Mouse (Mus musculus) cortical plate, adult 2 months (tissue): ENCODE measurements around the gene Hspa1b.

Experiments used
- CTCF ChIP-seq: fragments of 200-500 bp; IDR thresholded peaks from 2 replicates; pipeline ENCODE4 v1.5.1; 2011; ENCODE audit warnings: mild to moderate bottlenecking, control low read depth, low read length; ENCODE audit not compliant: insufficient read depth; ENCODE audit errors: extremely low read depth
- POLR2A ChIP-seq: fragments of 200-500 bp; IDR thresholded peaks from 2 replicates; pipeline ENCODE4 v1.6.1; 2011; ENCODE audit warnings: mild to moderate bottlenecking, low read length, control low read depth; ENCODE audit not compliant: insufficient read depth; ENCODE audit errors: extremely low read depth

GRCm38 (mm10) chr17:34944362-34944761 is 14.7 kb downstream of the Hspa1b start:
- TF ChIP-seq CTCF (no peak), POLR2A (no peak)
